Mouse (Mus musculus): ENCODE data around the gene Atrip. TPM values are rescaled to one million over a fixed set of nuclear protein-coding genes. Genes with fewer than 3 reads are reported as not detected.

Atrip gene
- 10 to 100 TPM; 10.4 to 10.5 TPM for total RNA-seq (2023)

DNA sequence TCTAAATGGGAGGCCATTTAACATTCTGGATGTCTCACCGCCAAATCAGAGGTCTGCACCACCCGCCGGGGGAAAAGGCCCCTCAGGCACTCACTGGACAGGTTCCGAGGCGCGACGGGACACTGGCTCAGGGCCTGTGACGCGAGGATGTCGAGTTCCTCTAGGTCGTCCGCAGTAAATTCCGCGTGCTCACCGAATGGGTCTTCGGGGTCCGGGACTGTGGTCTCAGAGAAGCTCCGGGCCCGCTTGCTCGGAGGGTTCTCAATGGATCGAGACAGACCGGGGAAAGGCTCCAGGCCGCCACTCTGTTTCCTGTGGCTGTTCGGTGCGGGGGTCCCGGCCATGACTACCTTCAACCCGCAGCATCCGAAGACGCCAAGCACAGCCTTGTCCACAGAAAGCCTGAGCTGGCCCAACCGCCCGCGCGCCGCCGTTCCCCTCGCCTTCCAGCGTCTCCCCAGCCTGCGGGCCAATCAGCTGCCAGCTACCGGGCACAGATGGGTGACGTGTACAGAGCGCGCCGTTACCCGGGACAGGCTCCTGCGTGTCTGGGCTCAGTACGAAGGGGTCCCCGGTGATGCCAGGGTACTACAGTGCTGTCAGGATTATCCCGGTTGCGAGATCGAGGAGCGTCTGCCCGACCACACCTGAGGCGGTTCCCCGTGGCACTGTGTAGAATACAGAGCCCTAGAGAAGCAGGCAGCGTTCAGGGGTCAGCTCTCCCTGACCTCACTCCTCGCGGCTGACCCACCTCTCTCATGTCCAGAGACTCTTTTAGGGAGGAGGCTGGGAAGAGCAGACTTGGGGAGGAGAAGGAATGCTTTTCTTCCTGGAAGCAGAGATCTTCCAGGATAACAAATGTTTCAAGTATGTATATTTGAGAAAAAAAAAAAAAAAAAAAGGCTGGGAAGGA, at the start of gene Atrip:
TSS of gene Atrip (minus strand) at position 464 of the 913 bp plus-strand sequence.

DNA sequence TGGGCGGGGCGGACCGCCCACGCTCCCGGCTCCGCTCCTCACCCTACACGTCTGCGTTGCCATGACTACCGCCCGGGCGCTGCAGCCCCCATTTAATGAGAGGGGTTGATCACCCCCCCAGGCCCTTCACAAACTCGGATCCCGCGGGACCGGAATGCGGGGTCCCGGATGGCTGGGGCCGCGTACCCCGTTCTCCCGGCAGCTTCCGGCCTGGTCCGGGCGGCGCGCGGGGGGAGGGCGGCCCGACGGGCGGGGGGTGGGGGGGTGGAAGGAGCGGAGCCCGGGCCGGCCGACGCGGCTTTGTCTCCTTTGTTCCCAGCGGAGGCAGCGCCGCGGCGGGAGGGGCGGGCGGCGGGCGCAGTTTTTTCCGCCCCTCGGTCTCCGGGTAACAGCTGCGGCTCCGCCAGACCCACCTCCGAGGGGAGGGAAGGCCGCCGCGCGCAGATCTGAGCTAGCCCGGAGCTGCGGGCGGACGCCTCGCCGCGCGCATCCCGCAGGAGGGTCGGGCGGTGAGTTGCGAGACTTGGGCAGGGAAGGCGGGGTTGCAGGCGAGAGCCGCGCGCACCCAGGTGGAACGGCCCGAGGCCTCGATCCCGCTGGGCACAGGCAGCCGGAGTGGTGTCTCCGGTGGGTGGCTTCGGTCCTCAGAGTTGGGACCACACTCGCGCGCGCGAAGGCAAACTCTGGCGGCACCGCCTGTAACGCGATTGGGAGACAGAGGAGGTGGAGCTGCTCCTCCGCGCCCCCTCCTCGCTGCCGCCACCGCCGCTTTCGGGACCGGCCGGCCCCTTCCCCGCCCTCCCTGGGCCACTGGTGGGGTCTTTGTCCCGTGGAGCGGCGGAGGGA, 21.4 kb upstream of the Atrip start, which contains the start of gene Plxnb1:
TSS of gene Plxnb1 (plus strand) at position 253 of the 846 bp plus-strand sequence.

DNA sequence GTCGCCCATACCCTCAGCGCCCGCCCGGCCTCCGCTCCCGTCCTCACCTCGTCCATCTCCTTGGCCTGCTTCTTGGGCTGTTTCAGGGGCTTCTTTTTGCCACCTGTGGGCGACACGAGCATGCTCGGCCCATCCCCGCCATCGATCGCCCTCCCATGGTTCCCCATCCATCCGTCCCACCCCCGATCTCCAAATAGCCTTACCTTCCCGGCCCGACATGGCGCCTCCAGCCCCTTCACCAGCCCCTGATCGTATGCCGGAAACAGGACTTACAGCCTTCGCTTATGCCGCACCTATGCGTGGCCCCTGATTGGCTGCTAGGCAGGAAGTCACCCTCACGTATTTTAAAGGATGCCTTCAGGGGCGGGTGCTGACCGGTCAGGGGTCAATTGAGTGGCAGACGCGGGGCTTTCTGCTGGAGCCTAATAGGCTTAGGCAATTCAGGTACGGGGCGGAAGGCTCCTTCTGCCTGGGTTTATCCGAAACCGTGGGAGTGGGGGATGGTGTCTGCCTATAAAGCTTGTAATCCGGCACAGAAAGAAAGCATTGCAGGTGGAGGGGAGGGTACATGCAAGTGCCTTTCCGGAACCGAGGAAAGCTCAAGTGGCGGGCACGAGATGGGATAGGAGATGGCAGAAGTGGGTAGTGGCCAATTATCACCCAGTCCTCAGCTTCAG, 8.3 kb upstream of the Atrip start, which contains the start of the genes Ccdc51 and Tma7:
TSS of gene Ccdc51 (plus strand) at position 370 of the 677 bp plus-strand sequence.
TSS of gene Tma7 (minus strand) at position 464 of the 677 bp plus-strand sequence.

DNA sequence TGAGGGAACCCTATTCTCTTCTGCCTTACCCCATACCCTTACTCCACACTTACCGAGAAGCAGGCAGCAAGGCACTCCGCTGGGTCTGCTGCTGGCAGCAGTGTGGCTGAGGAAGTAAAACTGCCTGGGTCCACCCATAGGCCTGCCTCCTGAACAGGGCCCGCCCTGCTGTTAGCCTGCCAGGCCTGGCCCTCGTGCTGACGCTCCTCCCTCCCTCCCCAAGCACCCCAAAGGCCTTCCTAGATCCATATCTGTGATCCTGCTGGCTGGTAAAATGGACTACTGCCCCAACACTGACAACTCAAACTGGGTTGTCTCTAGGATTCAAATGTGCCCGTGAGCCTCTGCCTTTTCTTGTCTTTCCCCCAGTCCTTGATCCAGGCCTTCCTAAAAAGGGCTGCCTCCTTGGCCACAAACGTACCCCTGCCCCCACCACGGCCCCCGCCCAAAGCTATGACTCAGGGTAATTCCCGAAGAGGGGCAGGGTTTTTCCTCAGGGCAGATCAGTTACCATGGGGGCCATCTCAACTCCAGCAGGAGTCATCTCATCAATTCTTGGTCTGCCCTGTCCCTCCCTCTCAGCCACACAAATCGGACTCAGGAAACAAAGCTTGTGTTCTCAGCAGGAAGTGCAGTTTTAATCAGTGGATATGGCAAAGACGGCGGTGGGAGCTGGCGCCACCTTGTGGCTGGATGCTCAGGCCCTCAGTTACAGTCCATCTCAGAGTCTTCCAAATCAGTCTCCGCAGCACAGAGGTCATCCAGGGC, 14.6 kb downstream of the Atrip start, which contains the start of gene Trex1:
TSS of gene Trex1 (minus strand) at position 599 of the 768 bp plus-strand sequence.

DNA sequence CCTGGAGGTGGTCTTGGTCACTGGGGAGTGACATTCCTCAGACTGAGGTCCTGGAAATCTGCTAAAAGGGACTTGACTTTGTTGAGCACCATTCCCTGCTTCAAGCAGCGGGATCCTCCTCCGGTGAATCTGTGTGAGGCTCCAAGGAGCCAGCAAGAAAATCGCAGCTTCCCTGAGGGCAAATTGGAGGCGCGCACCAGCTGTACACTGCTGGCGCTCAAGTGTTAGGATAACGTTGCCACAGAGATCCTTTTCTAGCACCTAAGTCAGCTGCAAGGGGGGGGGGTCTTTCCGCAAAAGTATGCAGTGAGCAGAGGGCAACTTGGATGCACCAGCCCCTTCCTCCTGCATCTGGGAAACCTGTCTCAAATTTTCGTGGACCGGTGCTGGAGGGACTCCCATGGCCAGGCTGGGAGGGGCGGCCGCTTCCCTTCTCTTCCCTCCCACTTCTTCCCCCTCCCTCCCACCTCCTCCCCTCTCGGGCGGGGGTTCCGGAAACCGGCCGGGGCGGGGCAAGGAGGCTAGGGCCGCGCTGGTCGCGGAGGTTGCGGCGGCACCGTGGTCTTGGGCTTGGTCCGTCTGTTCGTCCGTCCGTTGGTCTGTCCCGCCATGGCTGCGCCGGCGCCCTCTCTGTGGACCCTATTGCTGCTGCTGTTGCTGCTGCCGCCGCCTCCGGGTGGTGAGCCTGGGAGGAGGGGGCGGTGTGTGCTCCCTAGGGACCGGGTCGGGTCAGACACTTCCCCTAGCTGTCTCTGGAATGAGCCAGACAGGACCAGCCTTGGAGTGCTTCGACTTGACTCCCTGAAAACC, 35.6 kb downstream of the Atrip start, which contains the start of gene Shisa5:
TSS of gene Shisa5 (plus strand) at position 480 of the 810 bp plus-strand sequence.

Other genes starting within 250 kb of the Atrip start
- 10 to 100 TPM; 38.5 to 52.8 TPM for gene Celsr3, start 247.8 kb downstream of the Atrip start, total RNA-seq (2023)
- 10 to 100 TPM in 1 of 2 experiments, 1 to 10 TPM in 1; 9.6 to 14.2 TPM for gene Slc26a6, start 220.8 kb downstream of the Atrip start, total RNA-seq (2023)
- not detected for gene Tmem89, start 159.5 kb downstream of the Atrip start, total RNA-seq (2023)
- gene Uqcrc1, start 137.5 kb downstream of the Atrip start, total RNA-seq (2023) = 100 to 1,000 TPM; 143 to 152 TPM
- 1 to 10 TPM; 2.2 to 2.6 TPM for gene Col7a1, start 120.5 kb downstream of the Atrip start, total RNA-seq (2023)
- not detected for gene Ucn2, start 88.1 kb downstream of the Atrip start, total RNA-seq (2023)
- gene Pfkfb4, start 82.3 kb downstream of the Atrip start, total RNA-seq (2023) = 100 to 1,000 TPM; 152 to 163 TPM
- 100 to 1,000 TPM; 192 to 213 TPM for gene Shisa5, start 35.6 kb downstream of the Atrip start, total RNA-seq (2023)
- gene Trex1, start 14.4 kb downstream of the Atrip start, total RNA-seq (2023) = 10 to 100 TPM; 47.7 to 51.9 TPM
- gene Ccdc51, start 8.4 kb upstream of the Atrip start, total RNA-seq (2023) = 1 to 10 TPM; 5.2 to 8.0 TPM
- gene Tma7, start 8.5 kb upstream of the Atrip start, total RNA-seq (2023) = 100 to 1,000 TPM; 243 to 254 TPM
- under 1 TPM; 0.11 to 0.68 TPM for gene Plxnb1, start 21.3 kb upstream of the Atrip start, total RNA-seq (2023)
- not detected for gene Fbxw21, start 87.9 kb upstream of the Atrip start, total RNA-seq (2023)
- not detected for gene Fbxw13, start 121.9 kb upstream of the Atrip start, total RNA-seq (2023)
- not detected for gene Fbxw20, start 160.6 kb upstream of the Atrip start, total RNA-seq (2023)
- not detected for gene Fbxw14, start 213.6 kb upstream of the Atrip start, total RNA-seq (2023)